Mouse (Mus musculus) midbrain, embryonic 12.5 days (tissue): Measurements from ENCODE around the gene B3gnt2. TPM values are rescaled to one million over a fixed set of nuclear protein-coding genes. Genes with fewer than 3 reads are reported as not detected.

Experiments used
- ATAC-seq: fragments of 200-750 bp; cut with Nextera tagmentation; 2 replicates; pipeline ENCODE4 v1.8.0; 2017; ENCODE audit warnings: low read depth, moderate TSS enrichment, moderate library complexity; ENCODE audit not compliant: low FRiP score
- H3K27ac ChIP-seq: fragments of 300-500 bp; sonication (generic); replicated peaks from 2 replicates; pipeline ENCODE4 v1.5.1; 2016; ENCODE audit warnings: mild to moderate bottlenecking
- H3K27me3 ChIP-seq: fragments of 300-500 bp; sonication (generic); 2 replicates; pipeline ENCODE4 v1.6.1; 2016; ENCODE audit warnings: mild to moderate bottlenecking
- H3K36me3 ChIP-seq: fragments of 300-500 bp; sonication (generic); 2 replicates; pipeline ENCODE4 v1.6.1; 2016
- H3K4me1 ChIP-seq: fragments of 300-500 bp; sonication (generic); 2 replicates; pipeline ENCODE4 v1.6.1; 2016
- H3K4me2 ChIP-seq: fragments of 300-500 bp; sonication (generic); replicated peaks from 2 replicates; pipeline ENCODE4 v1.6.1; 2016; ENCODE audit warnings: mild to moderate bottlenecking, moderate library complexity
- H3K4me3 ChIP-seq: fragments of 300-500 bp; sonication (generic); 2 replicates; pipeline ENCODE4 v1.5.1; 2016; ENCODE audit warnings: mild to moderate bottlenecking
- H3K9ac ChIP-seq: fragments of 300-500 bp; sonication (generic); replicated peaks from 2 replicates; pipeline ENCODE4 v1.6.1; 2016; ENCODE audit warnings: mild to moderate bottlenecking, moderate library complexity
- H3K9me3 ChIP-seq: fragments of 300-500 bp; sonication (generic); 2 replicates; pipeline ENCODE4 v1.6.1; 2016; ENCODE audit warnings: mild to moderate bottlenecking
- WGBS: fragments of 180-500 bp; shearing (Covaris S2); methylation state at CpG from one replicate; pipeline ENCODE4 v1.1.7; 2016; 5-methylcytosine and 5-hydroxymethylcytosine counted together
- polyA plus RNA-seq: library from polyadenylated mRNA; unstranded; fragments of >200 nt; fragmentation: Nextera tagmentation; extraction: Ambion mirVana; gene quantifications from 2 replicates; pipeline ENCODE4 v1.2.1, GENCODE M21; 2016

The B3gnt2 gene
- polyA plus RNA-seq, 1 experiment from 2014 or later: 2.6 TPM

DNA sequence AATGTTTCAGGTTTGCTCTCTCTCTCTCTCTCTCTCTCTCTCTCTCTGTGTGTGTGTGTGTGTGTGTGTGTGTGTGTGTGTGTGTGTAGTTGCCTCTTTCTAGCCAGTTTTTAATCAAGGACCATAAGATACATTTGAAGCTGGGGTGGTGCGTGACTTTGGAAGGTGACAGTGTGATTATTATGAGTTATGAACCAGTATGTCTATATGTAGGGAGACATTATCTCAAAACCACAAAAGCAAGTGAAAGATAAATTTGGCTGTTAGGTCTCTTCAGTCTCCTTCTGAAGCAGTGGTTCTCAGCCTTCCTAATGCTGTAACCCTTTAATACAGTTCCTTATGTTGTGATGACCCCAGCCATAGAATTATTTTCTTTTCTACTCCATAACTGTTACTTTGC lies 24.6 kb upstream of the B3gnt2 start:
- Histone ChIP-seq H3K4me3 (no peak overlapping the region), H3K9me3 (no peaks in the 10 kb centered on the region), H3K36me3 (no peaks in the 10 kb centered on the region), H3K9ac (no peak overlapping the region), H3K4me2 (no peak overlapping the region), H3K4me1 (no peaks in the 10 kb centered on the region), H3K27me3 (0 out of 2 replicates have a peak, but pooled peaks cover 4% of the 10 kb centered on the region), H3K27ac (no peak overlapping the region)
- 95% methylated on average over 1 of the region's 1 CpGs for WGBS
- ATAC-seq: no peak

DNA sequence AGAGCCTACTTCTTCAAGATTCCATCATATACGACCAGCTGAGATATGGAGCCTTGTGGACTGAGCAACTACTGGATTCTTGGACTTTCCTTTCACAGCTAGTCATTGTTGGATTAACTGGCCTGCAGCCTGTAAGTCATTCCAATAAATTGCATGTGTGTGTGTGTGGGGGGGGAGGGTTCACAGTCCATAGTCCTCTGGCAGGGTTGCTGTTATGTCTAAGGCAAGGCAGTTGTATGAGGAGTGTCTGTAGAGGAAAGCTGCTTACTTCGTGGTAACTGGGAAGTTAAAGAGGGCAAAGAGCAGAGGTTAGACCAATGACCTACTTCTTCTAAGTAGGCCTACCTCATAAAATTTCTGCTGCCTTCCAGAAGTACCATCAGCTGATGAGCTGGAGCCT lies 22.9 kb upstream of the B3gnt2 start:
- ATAC-seq: no peak
- no peak overlapping the region for H3K27ac ChIP-seq
- no peak overlapping the region for H3K4me3 ChIP-seq
- peaks cover 4% of the 10 kb centered on the region; the same call in 1 of the 2 replicates for H3K27me3 ChIP-seq
- 73% methylated on average over 2 of the region's 2 CpGs for WGBS
- no peaks in the 10 kb centered on the region for H3K9me3 ChIP-seq
- H3K9ac ChIP-seq: no peak overlapping the region
- no peaks in the 10 kb centered on the region for H3K4me1 ChIP-seq
- no peak overlapping the region for H3K4me2 ChIP-seq
- no peaks in the 10 kb centered on the region for H3K36me3 ChIP-seq

DNA sequence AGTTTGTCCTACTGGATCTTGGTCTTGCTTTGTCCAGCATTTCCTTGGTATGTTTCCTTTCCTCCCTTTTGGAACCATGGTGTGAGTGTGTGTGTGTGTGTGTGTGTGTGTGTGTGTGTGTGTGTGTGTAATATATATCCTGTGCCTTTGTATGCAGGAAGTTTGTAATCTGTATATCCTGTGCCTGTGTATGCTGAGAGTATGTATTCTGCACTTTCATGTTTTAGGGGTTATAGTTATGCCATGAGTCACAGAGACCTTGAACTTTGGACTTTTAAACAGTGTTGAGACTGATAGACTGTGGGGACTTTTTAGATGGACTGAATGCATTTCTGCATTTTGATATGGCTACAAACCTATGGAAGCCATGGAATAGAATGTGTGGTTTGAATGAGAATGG lies 22.2 kb upstream of the B3gnt2 start:
- H3K4me1 ChIP-seq: no peaks in the 10 kb centered on the region
- H3K9ac ChIP-seq: no peak overlapping the region
- H3K4me3 ChIP-seq: no peak overlapping the region
- no peak for ATAC-seq
- peaks cover 4% of the 10 kb centered on the region; the same call in 1 of the 2 replicates for H3K27me3 ChIP-seq
- no peak overlapping the region for H3K4me2 ChIP-seq
- no peak overlapping the region for H3K27ac ChIP-seq
- no peaks in the 10 kb centered on the region for H3K36me3 ChIP-seq
- H3K9me3 ChIP-seq: no peaks in the 10 kb centered on the region

- no peak overlapping the region for H3K9ac ChIP-seq
- WGBS: 65% methylated on average over 3 of the region's 3 CpGs
- no peaks in the 10 kb centered on the region for H3K9me3 ChIP-seq
- no peak overlapping the region for H3K27ac ChIP-seq
- no peaks in the 10 kb centered on the region for H3K36me3 ChIP-seq
- H3K4me3 ChIP-seq: no peak overlapping the region
- H3K4me2 ChIP-seq: no peak overlapping the region
- no peaks in the 10 kb centered on the region for H3K4me1 ChIP-seq
- ATAC-seq: no peak
- peaks cover 4% of the 10 kb centered on the region; the same call in 1 of the 2 replicates for H3K27me3 ChIP-seq
Observed at GRCm38 (mm10) chr11:22880383-22881172, 19.8 kb upstream of the B3gnt2 start.

- Histone ChIP-seq H3K27me3 (peaks cover 4% of the 10 kb centered on the region; the same call in 1 of the 2 replicates), H3K9ac (no peak overlapping the region), H3K27ac (no peak overlapping the region), H3K9me3 (no peaks in the 10 kb centered on the region), H3K4me3 (no peak overlapping the region), H3K36me3 (no peaks in the 10 kb centered on the region), H3K4me1 (peaks cover 7% of the 10 kb centered on the region; the same call in 1 of the 2 replicates), H3K4me2 (no peak overlapping the region)
- 92% methylated on average over 4 of the region's 4 CpGs for WGBS
- ATAC-seq: no peak
Observed at GRCm38 (mm10) chr11:22879645-22880044, 18.9 kb upstream of the B3gnt2 start.

- WGBS: 85% methylated on average over 3 of the region's 3 CpGs
Observed at GRCm38 (mm10) chr11:22876680-22877330, 16.0 kb upstream of the B3gnt2 start.

GRCm38 (mm10) chr11:22875279-22875678 lies 14.5 kb upstream of the B3gnt2 start:
- Histone ChIP-seq H3K4me1 (peaks cover 7% of the 10 kb centered on the region), H3K4me2 (no peak overlapping the region), H3K36me3 (no peaks in the 10 kb centered on the region), H3K9ac (no peak overlapping the region), H3K9me3 (no peaks in the 10 kb centered on the region), H3K27ac (peak overlapping the region; percentile 55), H3K4me3 (no peak overlapping the region), H3K27me3 (no peaks in the 10 kb centered on the region; the same call in 1 of the 2 replicates)
- WGBS: 71% methylated on average over 4 of the region's 4 CpGs
- ATAC-seq: peak; percentile 49; the same call in 1 of the 2 replicates

More at GRCm38 (mm10) chr11:22876680-22877330, 16.0 kb upstream of the B3gnt2 start:
- Histone ChIP-seq H3K4me2 (no peak overlapping the region), H3K36me3 (no peaks in the 10 kb centered on the region), H3K27ac (no peak overlapping the region), H3K9me3 (no peaks in the 10 kb centered on the region), H3K4me3 (no peak overlapping the region), H3K27me3 (peaks cover 4% of the 10 kb centered on the region; the same call in 1 of the 2 replicates), H3K4me1 (peaks cover 7% of the 10 kb centered on the region), H3K9ac (no peak overlapping the region)
- no peak for ATAC-seq

GRCm38 (mm10) chr11:22874747-22875146 lies 14.0 kb upstream of the B3gnt2 start:
- H3K4me3 ChIP-seq: no peak overlapping the region
- WGBS: 53% methylated on average over 6 of the region's 6 CpGs
- peak overlapping the region; percentile 55; the same call in 1 of the 2 replicates for H3K27ac ChIP-seq
- 0 out of 2 replicates have a peak, but pooled peaks cover 2% of the 10 kb centered on the region for H3K27me3 ChIP-seq
- H3K9ac ChIP-seq: no peak overlapping the region
- no peaks in the 10 kb centered on the region for H3K9me3 ChIP-seq
- H3K4me1 ChIP-seq: peaks cover 7% of the 10 kb centered on the region
- no peak for ATAC-seq
- no peak overlapping the region for H3K4me2 ChIP-seq
- no peaks in the 10 kb centered on the region for H3K36me3 ChIP-seq

- Histone ChIP-seq H3K9ac (no peak overlapping the region), H3K9me3 (no peaks in the 10 kb centered on the region)
- 72% methylated on average over 4 of the region's 4 CpGs for WGBS
Observed at GRCm38 (mm10) chr11:22873383-22873782, 12.6 kb upstream of the B3gnt2 start.

GRCm38 (mm10) chr11:22872307-22872680 lies 11.5 kb upstream of the B3gnt2 start:
- Histone ChIP-seq H3K4me1 (peaks cover 7% of the 10 kb centered on the region), H3K9ac (no peak overlapping the region), H3K36me3 (no peaks in the 10 kb centered on the region), H3K4me2 (no peak overlapping the region), H3K9me3 (no peaks in the 10 kb centered on the region), H3K27ac (no peak overlapping the region), H3K27me3 (0 out of 2 replicates have a peak, but pooled peaks cover 10% of the 10 kb centered on the region), H3K4me3 (no peak overlapping the region)
- no peak for ATAC-seq
- 70% methylated on average over 4 of the region's 4 CpGs for WGBS

More at GRCm38 (mm10) chr11:22873383-22873782, 12.6 kb upstream of the B3gnt2 start:
- Histone ChIP-seq H3K36me3 (no peaks in the 10 kb centered on the region), H3K4me2 (no peak overlapping the region), H3K27ac (no peak overlapping the region), H3K4me3 (no peak overlapping the region), H3K27me3 (0 out of 2 replicates have a peak, but pooled peaks cover 6% of the 10 kb centered on the region), H3K4me1 (peaks cover 7% of the 10 kb centered on the region)
- no peak for ATAC-seq

GRCm38 (mm10) chr11:22871628-22872306 lies 11.0 kb upstream of the B3gnt2 start:
- no peak overlapping the region for H3K9ac ChIP-seq
- H3K27ac ChIP-seq: no peak overlapping the region
- no peak overlapping the region for H3K4me3 ChIP-seq
- no peaks in the 10 kb centered on the region for H3K36me3 ChIP-seq
- no peak overlapping the region for H3K4me2 ChIP-seq
- peaks cover 7% of the 10 kb centered on the region for H3K4me1 ChIP-seq
- no peak for ATAC-seq
- no peaks in the 10 kb centered on the region for H3K9me3 ChIP-seq
- 72% methylated on average over 7 of the region's 7 CpGs for WGBS
- peaks cover 16% of the 10 kb centered on the region; the same call in 1 of the 2 replicates for H3K27me3 ChIP-seq

GRCm38 (mm10) chr11:22868582-22868981 lies 7.8 kb upstream of the B3gnt2 start:
- Histone ChIP-seq H3K9ac (no peak overlapping the region), H3K4me3 (no peak overlapping the region), H3K27me3 (peaks cover 21% of the 10 kb centered on the region), H3K36me3 (no peaks in the 10 kb centered on the region), H3K4me1 (peaks cover 9% of the 10 kb centered on the region), H3K9me3 (no peaks in the 10 kb centered on the region), H3K27ac (no peak overlapping the region), H3K4me2 (no peak overlapping the region)
- no peak for ATAC-seq
- WGBS: 84% methylated on average over 8 of the region's 8 CpGs
